Mouse (Mus musculus): ENCODE results near the gene Cth.

DNA sequence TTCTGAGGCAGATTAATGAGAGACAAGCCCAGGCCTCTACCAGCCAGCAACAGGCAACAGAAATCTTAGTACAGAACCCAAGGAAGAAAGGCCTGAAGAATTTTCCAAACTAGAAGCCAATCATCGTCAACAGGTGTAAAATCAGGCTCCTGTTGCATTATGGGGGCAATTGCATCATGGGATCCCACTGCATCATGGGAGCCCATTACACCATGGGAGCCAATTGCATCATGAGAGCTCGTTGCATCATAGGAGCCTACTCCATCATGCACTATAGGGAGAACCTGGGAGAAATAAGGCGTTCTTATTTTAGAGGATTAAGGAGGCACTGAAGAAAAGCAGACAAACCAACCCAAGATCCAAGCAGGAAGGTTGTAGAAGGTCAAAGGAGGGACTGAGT is 27.2 kb downstream of the Cth start:
- no peak for TF ChIP-seq POLR2A (IDR thresholded peaks at IDR 0.05; ENCODE audit: insufficient read depth, low read depth, low read length)
- TF ChIP-seq CTCF (IDR thresholded peaks at IDR 0.05): no peak

All from heart, adult 2 months (tissue).